Comparison of ENCODE assay signal across 16 mouse cellular contexts in genomic region chr11:75064266-75064665, GRCm38 (mm10).
"Had no signal": no experiment of that assay in that cellular context is flagged by ENCODE, and none has a peak within 500 bp of the region (broad histone marks: within the 10 kb centered on the region; RNA-seq: fewer than 3 reads in every experiment).

No protein-coding gene starts in this region.

- H3K4me1 ChIP-seq: neural tube, embryonic 13.5 days; neural tube, embryonic 15.5 days; stomach, embryonic 15.5 days had no signal

- H3K9me3 ChIP-seq: neural tube, embryonic 13.5 days; neural tube, embryonic 15.5 days; stomach, embryonic 15.5 days had no signal

- H3K9ac ChIP-seq: neural tube, embryonic 13.5 days; neural tube, embryonic 15.5 days; stomach, embryonic 15.5 days had no signal

- H3K27me3 ChIP-seq: neural tube, embryonic 13.5 days; neural tube, embryonic 15.5 days; stomach, embryonic 15.5 days had no signal

- H3K36me3 ChIP-seq: neural tube, embryonic 15.5 days; stomach, embryonic 15.5 days had no signal

- H3K4me3 ChIP-seq: neural tube, embryonic 13.5 days; neural tube, embryonic 15.5 days; stomach, embryonic 15.5 days had no signal

- H3K27ac ChIP-seq: neural tube, embryonic 13.5 days; neural tube, embryonic 15.5 days; stomach, embryonic 15.5 days; stomach, postnatal 0 days had no signal

- DNase-seq: retina, postnatal 1 day; right cerebral cortex, adult 18-20 months; right cerebral cortex, postnatal 14 days; right cerebral cortex, postnatal 25 days; right cerebral cortex, postnatal 4 days; spleen, adult 18-20 months; thymus, adult 18-20 months; thymus, adult 2 months; thymus, postnatal 14 days; thymus, postnatal 25 days; thymus, postnatal 36 days; thymus, postnatal 4 days had no signal
